Mouse (Mus musculus) lung, postnatal 10 days (tissue): ENCODE results near the gene Lrrc28.
"Not testable (repeated sequence)": the region's sequence is repeated elsewhere in the genome, so short reads cannot be mapped to it uniquely, and the experiment has no call there.

ENCODE experiments used
- DNase-seq: peaks from one replicate; pipeline ENCODE4 v3.0.0; 2021

The Lrrc28 gene

GRCm38 (mm10) chr7:67528063-67528811 lies 116.8 kb downstream of the Lrrc28 start:
- peak; percentile 33 for DNase-seq

- no peak for DNase-seq
Observed at GRCm38 (mm10) chr7:67525886-67526580, 119.0 kb downstream of the Lrrc28 start.

GRCm38 (mm10) chr7:67524069-67524468 lies 121.0 kb downstream of the Lrrc28 start:
- DNase-seq, result not testable (repeated sequence)

GRCm38 (mm10) chr7:67523400-67523799 lies 121.7 kb downstream of the Lrrc28 start:
- no peak for DNase-seq

- DNase-seq, result not testable (repeated sequence)
Observed at GRCm38 (mm10) chr7:67521731-67522130, 123.3 kb downstream of the Lrrc28 start.

- DNase-seq, result peak; percentile 26
Observed at GRCm38 (mm10) chr7:67520959-67521358, 124.1 kb downstream of the Lrrc28 start.

GRCm38 (mm10) chr7:67520001-67520400 lies 125.1 kb downstream of the Lrrc28 start:
- no peak for DNase-seq

GRCm38 (mm10) chr7:67515621-67516020 lies 129.4 kb downstream of the Lrrc28 start:
- DNase-seq, result no peak

- DNase-seq, result peak; percentile 81
Observed at GRCm38 (mm10) chr7:67514893-67515292, 130.2 kb downstream of the Lrrc28 start.

GRCm38 (mm10) chr7:67514380-67514779 lies 130.7 kb downstream of the Lrrc28 start:
- DNase-seq, result peak; percentile 69

GRCm38 (mm10) chr7:67513656-67514055 lies 131.4 kb downstream of the Lrrc28 start:
- DNase-seq, result no peak

GRCm38 (mm10) chr7:67511606-67512005 lies 133.5 kb downstream of the Lrrc28 start:
- no peak for DNase-seq

- DNase-seq, result no peak
Observed at GRCm38 (mm10) chr7:67503281-67504010, 141.6 kb downstream of the Lrrc28 start.

- no peak for DNase-seq
Observed at GRCm38 (mm10) chr7:67502631-67503030, 142.4 kb downstream of the Lrrc28 start.

GRCm38 (mm10) chr7:67500878-67501277 lies 144.2 kb downstream of the Lrrc28 start:
- DNase-seq, result no peak

- DNase-seq, result no peak
Observed at GRCm38 (mm10) chr7:67500076-67500828, 144.8 kb downstream of the Lrrc28 start.

GRCm38 (mm10) chr7:67499516-67499915 lies 145.6 kb downstream of the Lrrc28 start:
- DNase-seq, result peak; percentile 39

- DNase-seq, result no peak
Observed at GRCm38 (mm10) chr7:67493795-67494687, 151.0 kb downstream of the Lrrc28 start.

GRCm38 (mm10) chr7:67487889-67488411 lies 157.1 kb downstream of the Lrrc28 start:
- DNase-seq, result peak; percentile 47

- DNase-seq, result no peak
Observed at GRCm38 (mm10) chr7:67486925-67487760, 157.9 kb downstream of the Lrrc28 start.
